Mouse (Mus musculus) stomach, postnatal 0 days (tissue): ENCODE results near the gene Fam198b. TPM values are rescaled to one million over a fixed set of nuclear protein-coding genes. Genes with fewer than 3 reads are reported as not detected.

Source experiments
- ATAC-seq: fragments of 200-750 bp; cut with Nextera tagmentation; 2 replicates; pipeline ENCODE4 v1.8.0; 2017; ENCODE audit not compliant: low FRiP score, low TSS enrichment
- DNase-seq: peaks from one replicate; pipeline ENCODE4 v3.0.0-alpha.2; 2016; ENCODE audit warnings: low spot score
- H3K27ac ChIP-seq: fragments of 300-500 bp; sonication (generic); replicated peaks from 2 replicates; pipeline ENCODE4 v1.5.1; 2014; ENCODE audit warnings: mild to moderate bottlenecking, control low read depth
- H3K27me3 ChIP-seq: fragments of 300-500 bp; sonication (generic); 2 replicates; pipeline ENCODE4 v1.6.1; 2014; ENCODE audit warnings: low read length; ENCODE audit not compliant: control insufficient read depth, insufficient read depth
- H3K36me3 ChIP-seq: fragments of 300-500 bp; sonication (generic); 2 replicates; pipeline ENCODE4 v1.6.1; 2014; ENCODE audit warnings: low read length, mixed read lengths; ENCODE audit not compliant: control insufficient read depth, insufficient read depth
- H3K4me1 ChIP-seq: fragments of 300-500 bp; sonication (generic); replicated peaks from 2 replicates; pipeline ENCODE4 v1.6.1; 2014; ENCODE audit warnings: antibody characterized with exemption; ENCODE audit not compliant: control insufficient read depth, insufficient read depth
- H3K4me2 ChIP-seq: fragments of 300-500 bp; sonication (generic); replicated peaks from 2 replicates; pipeline ENCODE4 v1.6.1; 2014; ENCODE audit warnings: low read depth, mild to moderate bottlenecking, control low read depth, moderate library complexity
- H3K4me3 ChIP-seq: fragments of 300-500 bp; sonication (generic); 2 replicates; pipeline ENCODE4 v1.5.1; 2014; ENCODE audit warnings: low read depth, low read length, control low read depth
- H3K9ac ChIP-seq: fragments of 300-500 bp; sonication (generic); 2 replicates; pipeline ENCODE4 v1.6.1; 2014; ENCODE audit warnings: mild to moderate bottlenecking, low read length, control low read depth, mixed read lengths
- H3K9me3 ChIP-seq: fragments of 300-500 bp; sonication (generic); 2 replicates; pipeline ENCODE4 v1.6.1; 2016; ENCODE audit warnings: low read length; ENCODE audit not compliant: control insufficient read depth
- CTCF ChIP-seq: IDR thresholded peaks from 2 replicates; pipeline ENCODE4 v1.5.1; 2016; ENCODE audit warnings: antibody characterized with exemption, low read depth, mild to moderate bottlenecking, moderate library complexity
- EP300 ChIP-seq: optimal IDR thresholded peaks from 2 replicates; pipeline ENCODE3; 2016; ENCODE audit warnings: antibody characterized with exemption
- WGBS: fragments of 180-500 bp; shearing (Covaris S2); extraction: QIAGEN DNeasy Blood & Tissue Kit; methylation state at CpG from one replicate; pipeline ENCODE4 v1.1.7; 2014; 5-methylcytosine and 5-hydroxymethylcytosine counted together
- polyA plus RNA-seq: library from polyadenylated mRNA; unstranded; fragments of >200 nt; fragmentation: Nextera tagmentation; extraction: Ambion mirVana; gene quantifications from 2 replicates; pipeline ENCODE4 v1.2.1, GENCODE M21; 2015

The Fam198b gene
- polyA plus RNA-seq, 1 experiment from 2014 or later: 8.6 TPM

DNA sequence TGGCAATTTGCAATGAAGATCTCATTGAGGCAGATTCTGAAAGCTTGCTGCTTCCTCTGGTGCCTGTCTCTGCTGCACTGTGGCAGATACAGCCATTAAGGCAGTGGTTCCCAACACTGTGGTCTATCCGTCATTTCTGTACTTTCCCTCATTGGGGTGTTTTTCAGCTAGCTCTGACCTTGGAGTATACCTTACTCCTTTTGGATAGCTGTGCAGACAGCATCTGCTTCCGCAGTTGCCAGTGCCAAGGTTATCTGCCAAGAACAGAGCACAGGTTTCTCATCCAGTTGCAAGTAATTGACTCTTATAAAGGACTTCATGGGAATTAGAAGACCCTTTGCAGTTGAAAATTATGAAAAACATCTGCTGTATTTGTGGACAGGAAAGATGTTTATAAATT, 85.7 kb downstream of the Fam198b start:
- Histone ChIP-seq H3K4me2 (no peak overlapping the region), H3K9ac (no peak overlapping the region), H3K36me3 (no peaks in the 10 kb centered on the region), H3K27ac (no peak overlapping the region), H3K9me3 (no peaks in the 10 kb centered on the region), H3K27me3 (no peaks in the 10 kb centered on the region), H3K4me3 (no peak overlapping the region), H3K4me1 (no peaks in the 10 kb centered on the region)
- 64% methylated on average over 2 of the region's 2 CpGs for WGBS
- TF ChIP-seq EP300 (no peak), CTCF (no peak)
- DNase-seq (no peak), ATAC-seq (no peak)

- no peak overlapping the region for H3K4me2 ChIP-seq
- H3K9ac ChIP-seq: no peak overlapping the region
- no peaks in the 10 kb centered on the region for H3K4me1 ChIP-seq
- H3K27ac ChIP-seq: no peak overlapping the region
- H3K4me3 ChIP-seq: no peak overlapping the region
- no peak for ATAC-seq
- no peak for TF ChIP-seq EP300
- no peak for TF ChIP-seq CTCF
- H3K27me3 ChIP-seq: no peaks in the 10 kb centered on the region
- H3K9me3 ChIP-seq: no peaks in the 10 kb centered on the region
- DNase-seq: no peak
- no peaks in the 10 kb centered on the region for H3K36me3 ChIP-seq
- 45% methylated on average over 2 of the region's 2 CpGs for WGBS
Measured at GRCm38 (mm10) chr3:79970498-79970897, 86.2 kb downstream of the Fam198b start.

DNA sequence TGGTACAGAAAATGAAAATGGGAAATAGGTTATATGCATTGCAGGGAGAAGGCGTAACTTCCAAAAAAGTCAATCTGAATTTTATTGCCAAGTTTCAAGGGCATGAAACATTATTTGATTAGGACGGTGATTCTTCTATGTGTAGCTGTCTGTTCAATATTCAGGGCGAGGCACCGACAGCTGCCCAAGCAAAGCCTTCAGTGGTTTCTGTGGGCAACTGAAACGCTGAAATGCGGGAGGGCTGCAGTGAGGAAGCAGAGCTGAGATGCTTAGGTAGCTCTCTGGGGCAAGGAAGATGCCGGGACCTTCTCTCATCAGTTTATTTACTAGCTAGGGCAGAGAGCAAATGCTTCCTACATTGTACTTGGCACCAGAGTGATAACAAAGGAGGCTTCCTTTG, 87.2 kb downstream of the Fam198b start:
- DNase-seq: no peak
- no peak overlapping the region for H3K4me3 ChIP-seq
- no peak overlapping the region for H3K9ac ChIP-seq
- TF ChIP-seq EP300: no peak
- TF ChIP-seq CTCF: no peak
- H3K36me3 ChIP-seq: no peaks in the 10 kb centered on the region
- no peaks in the 10 kb centered on the region for H3K4me1 ChIP-seq
- WGBS: 63% methylated on average over 7 of the region's 7 CpGs
- H3K27me3 ChIP-seq: no peaks in the 10 kb centered on the region
- no peak overlapping the region for H3K27ac ChIP-seq
- ATAC-seq: no peak
- no peaks in the 10 kb centered on the region for H3K9me3 ChIP-seq
- no peak overlapping the region for H3K4me2 ChIP-seq

- Histone ChIP-seq H3K4me1 (no peaks in the 10 kb centered on the region), H3K36me3 (no peaks in the 10 kb centered on the region), H3K4me3 (no peak overlapping the region), H3K9ac (no peak overlapping the region), H3K27ac (no peak overlapping the region), H3K27me3 (no peaks in the 10 kb centered on the region), H3K9me3 (no peaks in the 10 kb centered on the region), H3K4me2 (no peak overlapping the region)
- no peak for DNase-seq
- TF ChIP-seq EP300 (no peak), CTCF (no peak)
- ATAC-seq: no peak
- WGBS: 45% methylated on average over 3 of the region's 3 CpGs
Measured at GRCm38 (mm10) chr3:79976786-79977185, 92.5 kb downstream of the Fam198b start.

GRCm38 (mm10) chr3:79977656-79978450, 93.5 kb downstream of the Fam198b start:
- Histone ChIP-seq H3K9ac (no peak overlapping the region), H3K36me3 (no peaks in the 10 kb centered on the region), H3K4me1 (no peaks in the 10 kb centered on the region), H3K9me3 (no peaks in the 10 kb centered on the region), H3K27ac (no peak overlapping the region), H3K4me3 (no peak overlapping the region), H3K4me2 (no peak overlapping the region), H3K27me3 (no peaks in the 10 kb centered on the region)
- 60% methylated on average over 11 of the region's 11 CpGs for WGBS
- TF ChIP-seq EP300 (no peak), CTCF (no peak)
- no peak for DNase-seq
- ATAC-seq: no peak

DNA sequence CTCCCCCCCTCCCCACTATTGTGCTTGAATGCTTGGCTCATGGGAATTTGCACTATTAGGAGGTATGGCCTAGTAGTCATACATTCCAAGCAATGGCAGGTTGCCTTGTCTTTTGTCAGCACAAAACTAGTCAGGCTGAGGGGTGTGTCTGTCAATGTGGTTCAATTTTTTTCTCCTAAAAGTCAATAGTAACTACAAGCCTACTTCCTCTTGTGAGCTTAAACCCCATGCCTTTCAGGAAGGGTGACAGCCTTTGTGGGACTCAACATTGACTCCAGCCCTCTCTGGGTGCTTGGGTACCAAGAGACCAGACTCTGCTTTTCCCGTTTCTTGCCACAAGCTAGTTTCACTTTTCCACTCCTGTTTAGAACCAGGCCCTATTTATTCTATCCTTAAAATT, 96.4 kb downstream of the Fam198b start:
- Histone ChIP-seq H3K27me3 (no peaks in the 10 kb centered on the region), H3K27ac (no peak overlapping the region), H3K4me2 (no peak overlapping the region), H3K9me3 (no peaks in the 10 kb centered on the region), H3K9ac (no peak overlapping the region), H3K4me3 (no peak overlapping the region), H3K36me3 (no peaks in the 10 kb centered on the region), H3K4me1 (no peaks in the 10 kb centered on the region)
- DNase-seq (no peak), ATAC-seq (peak; percentile 38; the same call in 1 of the 2 replicates)
- WGBS: 62% methylated on average over 1 of the region's 1 CpGs
- no peak for TF ChIP-seq CTCF
- TF ChIP-seq EP300: no peak
